Mouse (Mus musculus): ENCODE results near the gene Limch1. TPM values are rescaled to one million over a fixed set of nuclear protein-coding genes. Genes with fewer than 3 reads are reported as not detected.

Gene Limch1
- polyA plus RNA-seq, 1 experiment, result 23.9 TPM

DNA sequence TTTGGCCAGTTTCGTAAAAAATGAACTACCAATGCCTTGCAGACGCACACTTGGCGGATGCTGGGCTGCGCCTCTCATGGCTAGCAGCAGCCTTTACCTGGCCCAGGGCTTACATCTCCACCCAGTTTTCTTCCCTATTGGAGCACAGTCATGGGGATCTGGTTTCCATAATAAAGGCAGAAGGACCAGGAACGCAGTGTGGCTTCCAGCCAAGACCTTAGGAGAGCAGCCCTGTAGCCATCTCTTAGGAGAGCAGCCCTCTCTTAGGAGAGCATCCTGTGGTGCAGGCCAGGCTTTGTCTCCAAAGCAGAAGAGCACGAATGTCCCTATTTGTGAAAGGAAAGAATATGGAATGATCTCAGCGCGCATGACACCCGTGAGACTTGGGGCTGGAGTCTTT, 163.3 kb downstream of the Limch1 start:
- Histone ChIP-seq H3K4me3 (ENCODE audit: control insufficient read depth, low read depth, low read length) (no peak overlapping the region), H3K36me3 (ENCODE audit: control insufficient read depth, insufficient read depth, low read length) (no peaks in the 10 kb centered on the region), H3K27ac (ENCODE audit: control insufficient read depth, insufficient read depth, low read depth, low read length) (no peak overlapping the region), H3K4me1 (ENCODE audit: control insufficient read depth, insufficient read depth, low read length) (no peaks in the 10 kb centered on the region), H3K27me3 (ENCODE audit: control insufficient read depth, insufficient read depth, low read length) (no peaks in the 10 kb centered on the region)
- TF ChIP-seq CTCF (IDR thresholded peaks at IDR 0.05; ENCODE audit: control insufficient read depth, insufficient read depth, insufficient replicate concordance, low read depth, low read length), result no peak
- TF ChIP-seq POLR2A (IDR thresholded peaks at IDR 0.05; ENCODE audit: control insufficient read depth, low read depth, low read length), result no peak

- no peaks in the 10 kb centered on the region for H3K27me3 ChIP-seq (ENCODE audit: control insufficient read depth, insufficient read depth, low read length)
- H3K27ac ChIP-seq (ENCODE audit: control insufficient read depth, insufficient read depth, low read depth, low read length), result no peak overlapping the region
- no peak for TF ChIP-seq POLR2A (IDR thresholded peaks at IDR 0.05; ENCODE audit: control insufficient read depth, low read depth, low read length)
- TF ChIP-seq CTCF (IDR thresholded peaks at IDR 0.05; ENCODE audit: control insufficient read depth, insufficient read depth, insufficient replicate concordance, low read depth, low read length), result no peak
- no peaks in the 10 kb centered on the region for H3K4me1 ChIP-seq (ENCODE audit: control insufficient read depth, insufficient read depth, low read length)
- H3K4me3 ChIP-seq (ENCODE audit: control insufficient read depth, low read depth, low read length), result no peak overlapping the region
- H3K36me3 ChIP-seq (ENCODE audit: control insufficient read depth, insufficient read depth, low read length), result no peaks in the 10 kb centered on the region
Observed at GRCm38 (mm10) chr5:66909962-66910361, 164.3 kb downstream of the Limch1 start.

- TF ChIP-seq CTCF (IDR thresholded peaks at IDR 0.05; ENCODE audit: control insufficient read depth, insufficient read depth, insufficient replicate concordance, low read depth, low read length) (no peak), POLR2A (IDR thresholded peaks at IDR 0.05; ENCODE audit: control insufficient read depth, low read depth, low read length) (no peak)
- Histone ChIP-seq H3K4me1 (ENCODE audit: control insufficient read depth, insufficient read depth, low read length) (no peaks in the 10 kb centered on the region), H3K27me3 (ENCODE audit: control insufficient read depth, insufficient read depth, low read length) (no peaks in the 10 kb centered on the region), H3K27ac (ENCODE audit: control insufficient read depth, insufficient read depth, low read depth, low read length) (no peak overlapping the region), H3K36me3 (ENCODE audit: control insufficient read depth, insufficient read depth, low read length) (no peaks in the 10 kb centered on the region), H3K4me3 (ENCODE audit: control insufficient read depth, low read depth, low read length) (no peak overlapping the region)
Observed at GRCm38 (mm10) chr5:66910610-66911009, 165.0 kb downstream of the Limch1 start.

GRCm38 (mm10) chr5:66911068-66911467, 165.4 kb downstream of the Limch1 start:
- TF ChIP-seq POLR2A (IDR thresholded peaks at IDR 0.05; ENCODE audit: control insufficient read depth, low read depth, low read length) (no peak), CTCF (IDR thresholded peaks at IDR 0.05; ENCODE audit: control insufficient read depth, insufficient read depth, insufficient replicate concordance, low read depth, low read length) (no peak)
- Histone ChIP-seq H3K4me3 (ENCODE audit: control insufficient read depth, low read depth, low read length) (no peak overlapping the region), H3K27me3 (ENCODE audit: control insufficient read depth, insufficient read depth, low read length) (no peaks in the 10 kb centered on the region), H3K36me3 (ENCODE audit: control insufficient read depth, insufficient read depth, low read length) (no peaks in the 10 kb centered on the region), H3K27ac (ENCODE audit: control insufficient read depth, insufficient read depth, low read depth, low read length) (no peak overlapping the region), H3K4me1 (ENCODE audit: control insufficient read depth, insufficient read depth, low read length) (no peaks in the 10 kb centered on the region)

DNA sequence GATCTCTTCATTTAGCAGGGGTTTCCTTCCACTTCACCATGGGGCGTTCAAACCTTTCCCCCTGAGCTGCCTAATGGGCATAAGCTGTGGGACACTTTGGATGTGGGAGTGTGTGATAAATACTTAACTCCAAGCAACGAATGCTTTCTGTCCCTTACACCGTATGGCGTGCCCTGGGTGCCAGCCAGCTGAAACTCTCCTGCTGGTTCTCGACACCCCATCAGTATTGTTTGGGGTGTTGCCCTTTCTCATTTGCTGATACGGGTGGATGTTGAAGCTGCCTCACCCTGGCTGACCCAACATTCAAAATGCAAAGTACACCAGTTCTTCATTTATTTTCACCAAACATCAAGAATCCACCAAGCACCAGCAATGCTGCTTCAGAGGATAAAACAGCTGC, 168.2 kb downstream of the Limch1 start:
- Histone ChIP-seq H3K27ac (ENCODE audit: control insufficient read depth, insufficient read depth, low read depth, low read length) (no peak overlapping the region), H3K36me3 (ENCODE audit: control insufficient read depth, insufficient read depth, low read length) (no peaks in the 10 kb centered on the region), H3K4me1 (ENCODE audit: control insufficient read depth, insufficient read depth, low read length) (no peaks in the 10 kb centered on the region), H3K4me3 (ENCODE audit: control insufficient read depth, low read depth, low read length) (no peak overlapping the region), H3K27me3 (ENCODE audit: control insufficient read depth, insufficient read depth, low read length) (no peaks in the 10 kb centered on the region)
- TF ChIP-seq POLR2A (IDR thresholded peaks at IDR 0.05; ENCODE audit: control insufficient read depth, low read depth, low read length) (no peak), CTCF (IDR thresholded peaks at IDR 0.05; ENCODE audit: control insufficient read depth, insufficient read depth, insufficient replicate concordance, low read depth, low read length) (no peak)

- H3K36me3 ChIP-seq (ENCODE audit: control insufficient read depth, insufficient read depth, low read length), result no peaks in the 10 kb centered on the region
- no peak for TF ChIP-seq POLR2A (IDR thresholded peaks at IDR 0.05; ENCODE audit: control insufficient read depth, low read depth, low read length)
- no peak overlapping the region for H3K4me3 ChIP-seq (ENCODE audit: control insufficient read depth, low read depth, low read length)
- H3K27ac ChIP-seq (ENCODE audit: control insufficient read depth, insufficient read depth, low read depth, low read length), result no peak overlapping the region
- no peaks in the 10 kb centered on the region for H3K27me3 ChIP-seq (ENCODE audit: control insufficient read depth, insufficient read depth, low read length)
- H3K4me1 ChIP-seq (ENCODE audit: control insufficient read depth, insufficient read depth, low read length), result no peaks in the 10 kb centered on the region
Observed at GRCm38 (mm10) chr5:66917353-66918315, 172.0 kb downstream of the Limch1 start.

DNA sequence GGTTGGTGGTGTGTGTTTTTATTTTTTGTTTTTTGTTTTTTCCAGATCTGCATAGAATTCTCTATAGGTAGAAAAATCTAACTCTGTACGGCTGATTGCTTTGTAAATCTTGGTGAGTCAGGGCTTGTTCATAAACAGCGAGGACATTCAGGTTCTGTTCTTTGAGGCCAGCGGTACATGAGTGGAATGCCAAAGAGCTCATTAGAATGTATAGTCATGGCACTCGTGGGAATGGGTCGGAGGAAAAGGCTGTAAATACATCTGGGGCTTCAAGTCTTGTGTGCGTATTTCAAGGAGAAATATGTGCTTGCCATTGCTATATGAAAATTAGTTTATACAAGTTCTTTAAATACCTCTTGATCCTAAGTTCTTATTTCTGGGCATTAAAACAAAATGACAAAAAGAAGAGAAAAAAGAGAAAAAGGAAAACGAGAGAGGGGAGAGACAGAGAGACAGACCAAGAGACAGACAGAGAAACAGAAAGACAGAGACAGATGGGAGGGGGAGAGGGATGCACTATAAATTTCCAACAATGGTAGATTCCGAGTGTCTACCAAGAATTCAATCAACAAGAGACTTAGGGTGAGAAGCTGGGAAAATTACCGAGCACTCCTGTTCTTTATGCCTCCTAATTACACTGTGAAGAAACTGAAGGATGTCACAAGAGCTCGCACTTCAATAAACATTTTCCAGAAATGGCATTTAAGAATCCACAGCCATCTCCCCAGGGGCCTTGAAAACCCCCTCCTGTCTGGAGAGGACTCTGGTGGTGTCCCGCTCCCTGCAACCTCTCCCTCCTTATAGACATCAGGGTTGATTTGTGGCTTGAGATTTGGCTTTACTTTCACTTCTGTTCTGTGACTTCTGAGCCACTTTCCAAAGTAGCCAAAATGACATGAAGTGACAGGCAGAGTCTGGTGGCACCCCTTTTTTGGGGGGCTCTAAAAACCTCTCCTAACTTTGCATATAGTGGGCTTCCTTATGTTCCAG, 173.0 kb downstream of the Limch1 start:
- no peak overlapping the region for H3K4me3 ChIP-seq (ENCODE audit: control insufficient read depth, low read depth, low read length)
- TF ChIP-seq POLR2A (IDR thresholded peaks at IDR 0.05; ENCODE audit: control insufficient read depth, low read depth, low read length), result no peak
- no peak for TF ChIP-seq CTCF (IDR thresholded peaks at IDR 0.05; ENCODE audit: control insufficient read depth, insufficient read depth, insufficient replicate concordance, low read depth, low read length)
- no peaks in the 10 kb centered on the region for H3K4me1 ChIP-seq (ENCODE audit: control insufficient read depth, insufficient read depth, low read length)
- no peaks in the 10 kb centered on the region for H3K27me3 ChIP-seq (ENCODE audit: control insufficient read depth, insufficient read depth, low read length)
- H3K27ac ChIP-seq (ENCODE audit: control insufficient read depth, insufficient read depth, low read depth, low read length), result no peak overlapping the region
- no peaks in the 10 kb centered on the region for H3K36me3 ChIP-seq (ENCODE audit: control insufficient read depth, insufficient read depth, low read length)
